Mouse (Mus musculus) gastrocnemius, postnatal 25 days (tissue): ENCODE measurements around the gene Ccdc88c. TPM values are rescaled to one million over a fixed set of nuclear protein-coding genes. Genes with fewer than 3 reads are reported as not detected.
A peak's percentile ranks its signal among the peaks of the same experiment; 100 is the strongest.

Experiments
- DNase-seq: peaks from one replicate; pipeline ENCODE4 v3.0.0; 2022
- total RNA-seq, 2 experiments: library from RNA; stranded (reverse); gene quantifications; 1 replicate in 1 of 2; 2 replicates in 1 of 2; pipeline ENCODE4 v1.2.3; 2021

Ccdc88c gene
- total RNA-seq, 2 experiments from 2014 or later = 25.1 to 32.3 TPM

DNA sequence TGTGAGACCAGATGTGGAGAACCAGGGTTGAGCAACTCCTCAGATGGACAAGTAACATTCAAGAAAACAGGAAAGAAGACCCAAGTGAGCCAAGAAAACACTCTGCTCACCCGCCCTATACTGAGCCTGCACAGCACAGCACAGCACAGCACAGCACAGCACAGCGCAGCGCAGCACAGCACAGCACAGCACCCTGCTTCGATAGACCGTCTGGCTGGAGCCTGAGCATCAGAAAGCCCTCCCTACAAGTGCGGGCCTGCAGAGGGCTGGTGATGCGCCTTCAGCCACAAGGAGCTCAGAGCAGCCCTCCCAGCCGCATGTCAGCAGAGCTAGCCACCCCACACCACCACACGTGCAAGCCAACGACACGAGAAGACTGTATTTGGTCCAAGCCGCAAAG, 61.5 kb downstream of the Ccdc88c start:
- DNase-seq = no peak

- DNase-seq = no peak
Measured at GRCm38 (mm10) chr12:100966253-100966652, 62.6 kb downstream of the Ccdc88c start.

DNA sequence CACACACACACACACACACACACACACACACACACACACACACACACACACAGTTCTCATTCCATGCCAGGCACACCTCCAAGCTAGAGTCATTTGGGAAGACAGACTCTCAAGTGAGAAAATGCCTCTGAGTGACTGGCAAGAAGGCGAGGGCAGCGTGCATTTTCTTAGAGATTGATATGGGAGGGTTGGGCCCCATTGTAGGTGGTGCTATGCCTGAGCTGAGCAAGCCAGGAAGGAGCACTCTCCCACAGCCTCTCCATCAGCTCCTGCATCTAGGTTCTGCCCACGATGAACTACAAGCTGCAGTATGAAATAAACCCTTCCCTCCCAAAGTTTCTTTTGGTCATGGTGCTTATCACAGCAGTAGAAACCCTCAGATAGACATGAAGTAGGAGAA, 63.6 kb downstream of the Ccdc88c start:
- DNase-seq = no peak

- peak; percentile 59 for DNase-seq
Measured at GRCm38 (mm10) chr12:100958621-100959592, 69.9 kb downstream of the Ccdc88c start.

DNA sequence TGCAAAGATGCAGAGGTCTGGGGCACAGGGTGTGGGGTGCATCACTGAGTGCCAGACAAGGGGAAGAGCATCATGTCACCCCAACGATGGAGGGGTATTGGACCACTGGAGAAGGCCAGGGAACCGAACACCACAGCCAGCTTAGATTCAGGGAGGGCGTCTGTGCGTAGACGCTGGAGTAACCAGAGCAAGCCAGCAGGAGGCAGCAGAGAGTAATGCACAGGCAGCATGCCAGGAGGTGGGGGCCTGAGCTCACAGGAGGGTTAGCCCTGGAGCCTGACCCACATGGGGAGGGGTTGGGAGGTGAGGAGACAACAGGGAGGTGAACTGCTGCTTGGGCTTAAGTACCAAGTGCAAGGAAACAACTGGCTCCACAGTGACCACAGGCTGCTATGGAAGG, 70.8 kb downstream of the Ccdc88c start:
- DNase-seq = peak; percentile 55

GRCm38 (mm10) chr12:100957257-100957656, 71.6 kb downstream of the Ccdc88c start:
- no peak for DNase-seq

DNA sequence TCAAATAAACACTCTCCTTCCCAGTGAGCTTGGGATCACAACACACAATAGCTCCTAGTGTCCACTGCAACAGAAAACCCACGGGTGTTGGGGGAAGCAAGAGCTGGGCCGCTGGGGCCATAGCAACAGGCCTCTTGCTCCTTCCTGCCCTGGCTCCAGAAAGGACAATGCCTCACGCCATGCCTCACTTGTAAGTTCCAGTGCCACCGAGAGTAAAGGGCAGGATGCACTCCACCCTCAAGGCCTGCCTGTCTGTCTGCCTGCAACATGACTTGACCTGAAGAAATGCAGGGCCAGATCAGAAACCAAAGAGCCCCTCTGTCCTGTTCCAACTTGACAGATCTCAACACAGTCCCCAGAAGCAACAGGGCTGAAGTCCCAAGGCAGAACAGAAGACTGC, 72.0 kb downstream of the Ccdc88c start:
- no peak for DNase-seq

DNA sequence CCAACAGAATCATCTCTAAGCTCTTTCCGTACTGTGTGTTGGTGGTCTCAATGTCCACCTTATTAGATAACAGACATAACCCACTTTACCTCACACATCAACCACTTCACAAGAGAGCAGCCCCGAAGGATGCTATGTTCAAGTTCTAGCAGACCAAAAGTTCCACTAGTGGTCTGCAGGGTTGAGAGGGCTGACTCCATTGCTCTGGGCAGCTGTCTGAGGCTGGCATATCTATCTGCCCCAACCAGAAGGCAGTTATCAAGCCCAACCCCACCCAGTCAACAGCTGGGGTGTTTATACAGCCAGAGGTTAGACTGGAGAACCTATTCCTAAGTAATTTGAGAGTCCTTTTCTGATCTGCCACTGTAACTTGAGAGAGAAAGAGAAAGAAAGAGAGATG, 72.8 kb downstream of the Ccdc88c start:
- DNase-seq = no peak

DNA sequence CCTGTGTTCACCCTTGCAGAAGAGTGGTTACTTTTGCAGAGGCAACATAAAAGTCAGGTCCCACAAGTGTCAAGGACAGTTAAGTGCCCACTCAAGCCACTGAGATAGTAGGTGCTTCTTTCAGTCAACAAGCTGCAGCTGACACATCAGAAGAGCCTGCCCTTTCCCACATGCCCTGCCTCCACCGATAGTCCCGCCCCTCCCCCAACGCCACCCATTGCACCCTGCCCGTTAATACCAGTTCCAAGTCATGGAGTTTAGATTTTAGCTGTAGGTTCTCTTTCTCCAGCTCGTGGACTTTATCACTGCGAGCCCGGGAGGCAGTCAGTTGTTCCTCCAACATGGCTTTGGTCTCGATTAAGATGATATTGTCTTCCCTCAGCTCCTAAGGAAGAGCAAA, 74.9 kb downstream of the Ccdc88c start:
- no peak for DNase-seq

- peak; percentile 57 for DNase-seq
Measured at GRCm38 (mm10) chr12:100952193-100952931, 76.5 kb downstream of the Ccdc88c start.

DNA sequence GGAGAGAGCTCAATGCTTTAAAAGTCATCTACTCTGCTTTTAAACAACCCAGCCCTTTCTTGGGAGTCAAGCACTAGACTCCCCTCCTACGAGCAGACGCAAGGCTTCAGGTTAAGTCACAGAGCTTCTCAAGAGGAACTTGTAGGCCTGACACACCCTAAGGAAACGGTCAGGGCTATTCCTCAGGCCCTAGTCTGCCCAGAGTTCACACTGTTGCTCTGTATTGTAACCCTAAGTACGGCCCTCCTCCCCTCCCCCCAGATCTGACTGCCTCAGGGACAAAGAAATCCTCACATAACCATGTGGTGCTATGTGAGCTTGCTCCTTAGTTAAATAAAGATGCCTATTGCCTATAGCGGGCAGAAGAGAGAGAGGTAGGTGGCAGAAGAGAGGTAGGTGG, 79.7 kb downstream of the Ccdc88c start:
- DNase-seq = no peak

DNA sequence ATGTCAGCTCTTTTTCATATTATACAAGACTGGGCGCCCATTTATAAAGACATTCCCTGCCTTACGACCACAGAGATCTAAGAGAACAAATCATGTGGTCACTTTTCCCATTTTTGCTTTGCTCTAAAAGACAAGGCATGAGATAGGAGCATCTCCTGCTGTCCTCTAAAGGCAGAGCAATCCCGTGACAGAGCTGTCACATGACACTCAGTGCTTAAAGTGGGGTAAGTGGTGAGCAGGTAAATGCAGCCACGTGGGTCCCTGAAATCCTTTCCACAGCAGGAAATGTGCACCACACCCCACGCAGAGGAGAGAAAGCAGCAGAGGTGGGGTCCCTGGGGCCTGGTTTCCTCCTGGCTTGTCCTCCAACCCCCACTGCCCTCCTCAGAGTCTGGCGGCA, 80.8 kb downstream of the Ccdc88c start:
- no peak for DNase-seq

GRCm38 (mm10) chr12:100945948-100946347, 82.9 kb downstream of the Ccdc88c start:
- no peak for DNase-seq

DNA sequence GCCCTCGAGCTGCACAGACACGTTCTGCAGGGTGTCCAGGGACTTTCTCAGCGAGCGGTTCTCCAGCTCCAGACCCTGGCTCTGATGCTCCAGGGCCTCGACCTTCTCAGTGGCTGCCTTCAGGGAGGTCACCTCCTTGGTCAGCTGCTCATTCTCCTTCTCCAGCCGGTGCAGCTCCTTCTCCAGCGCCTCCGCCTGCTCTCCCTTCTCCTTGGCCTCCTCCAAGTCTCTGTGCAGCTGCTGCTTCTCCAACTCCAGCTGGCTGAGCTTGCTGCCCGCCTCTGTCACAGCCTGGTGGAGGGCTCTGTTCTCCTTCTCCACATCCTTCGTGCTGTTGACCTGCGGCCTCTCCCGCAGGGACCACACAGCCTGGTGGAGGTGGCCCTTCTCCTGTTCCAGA, 83.4 kb downstream of the Ccdc88c start:
- DNase-seq = no peak

- peak; percentile 58 for DNase-seq
Measured at GRCm38 (mm10) chr12:100944921-100945336, 83.9 kb downstream of the Ccdc88c start.

- DNase-seq = no peak
Measured at GRCm38 (mm10) chr12:100943146-100943545, 85.7 kb downstream of the Ccdc88c start.

DNA sequence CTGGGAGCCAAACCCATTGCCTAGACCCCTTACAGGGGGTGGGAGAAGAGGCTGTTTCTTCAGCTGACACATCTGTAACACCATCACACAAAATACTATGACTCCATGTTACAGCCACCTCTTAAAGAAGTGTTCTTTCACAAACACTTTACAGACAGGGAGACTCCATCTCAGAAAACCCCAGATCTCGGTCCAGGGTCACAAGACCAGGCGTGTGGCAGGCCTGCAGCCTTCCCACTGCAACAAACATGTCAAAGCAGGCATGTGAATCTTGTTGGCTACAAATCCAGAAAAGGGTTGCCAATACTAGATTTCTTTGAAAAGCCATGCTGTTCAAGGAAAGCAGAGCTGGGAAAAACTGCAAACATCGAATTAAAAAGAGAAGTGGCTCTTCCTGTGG, 87.5 kb downstream of the Ccdc88c start:
- DNase-seq = no peak

GRCm38 (mm10) chr12:100937441-100938360, 91.2 kb downstream of the Ccdc88c start:
- peak; percentile 39 for DNase-seq

DNA sequence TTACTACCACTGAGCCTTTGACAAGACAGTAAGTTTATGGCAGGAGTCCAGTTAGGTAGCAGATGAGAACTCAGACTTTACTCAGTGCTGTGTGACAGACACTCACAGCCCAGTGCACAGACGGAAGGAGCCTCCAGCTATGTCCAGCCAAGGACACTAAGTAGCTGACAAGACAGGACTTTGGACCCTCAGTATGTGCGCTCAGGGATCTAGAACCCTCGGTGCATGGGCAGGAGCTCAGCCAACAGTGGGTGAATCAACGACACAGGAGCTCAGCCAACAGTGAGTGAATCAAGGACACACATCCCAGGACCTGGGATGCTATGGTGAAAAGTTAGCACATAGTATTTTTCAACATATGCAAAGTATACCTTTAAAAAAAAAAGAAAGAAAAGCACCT, 92.1 kb downstream of the Ccdc88c start:
- DNase-seq = no peak

GRCm38 (mm10) chr12:100936116-100936515, 92.7 kb downstream of the Ccdc88c start:
- DNase-seq = peak; percentile 43

GRCm38 (mm10) chr12:100934796-100935195, 94.1 kb downstream of the Ccdc88c start:
- no peak for DNase-seq

DNA sequence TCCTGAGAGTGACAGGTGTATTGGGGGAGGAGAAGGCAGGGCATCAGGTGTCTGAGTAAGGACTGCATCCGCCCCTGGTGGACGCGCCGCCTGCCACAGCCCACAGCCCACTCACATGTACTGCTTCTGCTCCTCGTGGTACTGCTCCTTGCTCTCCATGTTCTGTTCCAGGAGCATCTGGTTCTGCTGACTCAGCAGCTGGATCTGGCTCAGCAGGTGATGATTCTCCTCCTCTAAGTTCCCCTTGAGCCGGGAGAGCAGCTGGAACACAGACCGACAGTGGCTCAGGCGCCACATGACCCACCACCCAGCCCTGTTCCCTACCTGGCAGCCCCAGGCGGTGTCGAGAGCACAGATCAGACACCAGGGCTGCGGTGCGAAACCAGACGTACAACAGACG, 97.2 kb downstream of the Ccdc88c start:
- DNase-seq = no peak
